Mouse (Mus musculus): ENCODE results near the gene Smu1.
A peak's percentile ranks its signal among the peaks of the same experiment; 100 is the strongest.

Gene Smu1

GRCm38 (mm10) chr4:40727247-40727646 lies 30.5 kb downstream of the Smu1 start:
- H3K4me1 ChIP-seq (replicated peaks; ENCODE audit: low read depth, low read length): peaks cover 56% of the 10 kb centered on the region
- H3K9me3 ChIP-seq (ENCODE audit: low read length): no peaks in the 10 kb centered on the region
- no peaks in the 10 kb centered on the region for H3K27me3 ChIP-seq (ENCODE audit: insufficient read depth, low read length)
- H3K4me3 ChIP-seq (replicated peaks; ENCODE audit: low read length): no peak overlapping the region
- H3K36me3 ChIP-seq (ENCODE audit: insufficient read depth, low read length): peaks cover 87% of the 10 kb centered on the region
- TF ChIP-seq NANOG (IDR thresholded peaks at IDR 0.05; ENCODE audit: borderline replicate concordance, low read length): no peak
- TF ChIP-seq CTCF (conservative IDR thresholded peaks at IDR 0.05; ENCODE audit: low read length): peak; percentile 37
- no peak for TF ChIP-seq POU5F1 (IDR thresholded peaks at IDR 0.05; ENCODE audit: borderline replicate concordance, low read length)

DNA sequence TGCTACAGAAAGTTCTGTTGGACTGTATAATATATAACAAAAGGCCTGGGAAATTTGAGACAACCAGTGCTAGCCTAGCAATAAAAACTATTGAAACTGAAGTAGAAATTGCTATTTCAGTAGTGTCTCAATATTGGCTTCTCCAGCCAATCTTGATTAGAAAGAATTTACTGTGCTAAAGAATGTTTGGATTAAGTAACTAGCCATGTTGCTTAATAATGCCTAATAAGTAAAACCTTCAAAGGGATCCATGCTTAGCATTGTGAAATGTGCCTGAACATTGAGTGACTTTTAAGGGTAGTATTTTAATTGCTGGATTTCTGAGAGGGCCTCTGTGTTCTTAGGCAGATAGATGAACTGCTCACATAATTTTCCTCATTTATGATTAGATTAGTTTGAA lies 32.2 kb downstream of the Smu1 start:
- TF ChIP-seq POU5F1 (IDR thresholded peaks at IDR 0.05; ENCODE audit: borderline replicate concordance, low read length) (no peak), CTCF (conservative IDR thresholded peaks at IDR 0.05; ENCODE audit: low read length) (no peak)
- Histone ChIP-seq H3K9me3 (ENCODE audit: low read length) (no peaks in the 10 kb centered on the region), H3K27me3 (ENCODE audit: insufficient read depth, low read length) (no peaks in the 10 kb centered on the region), H3K4me1 (replicated peaks; ENCODE audit: low read depth, low read length) (peaks cover 72% of the 10 kb centered on the region), H3K36me3 (ENCODE audit: insufficient read depth, low read length) (peaks cover 71% of the 10 kb centered on the region), H3K4me3 (replicated peaks; ENCODE audit: low read length) (peak overlapping the region; percentile 96; the same call in 1 of the 2 replicates)

- peaks cover 67% of the 10 kb centered on the region for H3K36me3 ChIP-seq (ENCODE audit: insufficient read depth, low read length)
- no peaks in the 10 kb centered on the region for H3K27me3 ChIP-seq (ENCODE audit: insufficient read depth, low read length)
- H3K4me3 ChIP-seq (replicated peaks; ENCODE audit: low read length): peak overlapping the region; percentile 96
- no peaks in the 10 kb centered on the region for H3K9me3 ChIP-seq (ENCODE audit: low read length)
- TF ChIP-seq NANOG (IDR thresholded peaks at IDR 0.05; ENCODE audit: borderline replicate concordance, low read length): no peak
- TF ChIP-seq CTCF (conservative IDR thresholded peaks at IDR 0.05; ENCODE audit: low read length): no peak
- no peak for TF ChIP-seq POU5F1 (IDR thresholded peaks at IDR 0.05; ENCODE audit: borderline replicate concordance, low read length)
- H3K4me1 ChIP-seq (replicated peaks; ENCODE audit: low read depth, low read length): peaks cover 72% of the 10 kb centered on the region
These were observed 32.6 kb downstream of the Smu1 start for GRCm38 (mm10) chr4:40725141-40725540.

- no peaks in the 10 kb centered on the region for H3K9me3 ChIP-seq (ENCODE audit: low read length)
- peak overlapping the region; percentile 96 for H3K4me3 ChIP-seq (replicated peaks; ENCODE audit: low read length)
- TF ChIP-seq CTCF (conservative IDR thresholded peaks at IDR 0.05; ENCODE audit: low read length) (no peak), POU5F1 (IDR thresholded peaks at IDR 0.05; ENCODE audit: borderline replicate concordance, low read length) (no peak), NANOG (IDR thresholded peaks at IDR 0.05; ENCODE audit: borderline replicate concordance, low read length) (no peak)
- H3K27me3 ChIP-seq (ENCODE audit: insufficient read depth, low read length): no peaks in the 10 kb centered on the region
- peaks cover 56% of the 10 kb centered on the region for H3K36me3 ChIP-seq (ENCODE audit: insufficient read depth, low read length)
- H3K4me1 ChIP-seq (replicated peaks; ENCODE audit: low read depth, low read length): peaks cover 61% of the 10 kb centered on the region
These were observed 34.8 kb downstream of the Smu1 start for GRCm38 (mm10) chr4:40722687-40723460.

DNA sequence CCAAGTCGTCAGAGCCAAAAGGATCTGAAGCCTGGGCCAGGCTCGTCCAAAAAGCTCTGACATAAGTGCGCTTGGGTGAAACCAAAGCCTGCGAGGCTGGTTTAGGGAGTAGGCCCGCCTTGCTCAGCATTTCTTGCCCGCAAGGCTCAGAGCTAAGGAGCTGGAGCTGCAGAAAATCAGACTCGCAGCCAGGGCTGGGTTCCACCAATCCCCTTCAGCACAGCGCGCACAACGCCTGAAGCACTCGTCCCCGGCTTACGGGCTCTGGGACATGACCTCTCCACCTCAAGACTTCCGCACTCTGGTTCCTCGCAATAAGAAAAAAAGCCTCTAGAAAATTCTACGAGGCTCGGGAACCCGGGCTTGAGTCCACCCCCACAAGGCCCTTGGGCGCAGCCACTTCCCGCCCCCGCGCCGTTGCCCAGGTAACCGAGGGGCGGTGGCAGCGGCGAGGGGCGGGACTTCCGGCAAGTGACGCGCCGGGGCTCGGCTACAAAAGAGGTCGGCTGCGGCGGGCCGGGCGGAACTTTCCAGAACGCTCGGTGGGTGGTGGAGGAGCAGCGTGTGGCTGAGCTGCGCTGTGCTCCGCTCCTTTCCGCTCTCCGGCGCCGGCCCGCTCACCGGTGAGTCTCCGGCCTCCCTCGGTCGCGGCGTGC lies 35.6 kb downstream of the Smu1 start, which contains the start of gene Dnaja1:
Dnaja1 (plus strand) TSS at position 140 of the 656 bp plus-strand sequence.
- Histone ChIP-seq H3K4me1 (replicated peaks; ENCODE audit: low read depth, low read length) (peaks cover 58% of the 10 kb centered on the region), H3K4me3 (replicated peaks; ENCODE audit: low read length) (peak within 1 kb of the TSS; percentile 96), H3K36me3 (ENCODE audit: insufficient read depth, low read length) (peaks cover 49% of the 10 kb centered on the region), H3K9me3 (ENCODE audit: low read length) (no peaks in the 10 kb centered on the region), H3K27me3 (ENCODE audit: insufficient read depth, low read length) (no peaks in the 10 kb centered on the region)
- TF ChIP-seq CTCF (conservative IDR thresholded peaks at IDR 0.05; ENCODE audit: low read length) (no peak), POU5F1 (IDR thresholded peaks at IDR 0.05; ENCODE audit: borderline replicate concordance, low read length) (no peak), NANOG (IDR thresholded peaks at IDR 0.05; ENCODE audit: borderline replicate concordance, low read length) (no peak)

DNA sequence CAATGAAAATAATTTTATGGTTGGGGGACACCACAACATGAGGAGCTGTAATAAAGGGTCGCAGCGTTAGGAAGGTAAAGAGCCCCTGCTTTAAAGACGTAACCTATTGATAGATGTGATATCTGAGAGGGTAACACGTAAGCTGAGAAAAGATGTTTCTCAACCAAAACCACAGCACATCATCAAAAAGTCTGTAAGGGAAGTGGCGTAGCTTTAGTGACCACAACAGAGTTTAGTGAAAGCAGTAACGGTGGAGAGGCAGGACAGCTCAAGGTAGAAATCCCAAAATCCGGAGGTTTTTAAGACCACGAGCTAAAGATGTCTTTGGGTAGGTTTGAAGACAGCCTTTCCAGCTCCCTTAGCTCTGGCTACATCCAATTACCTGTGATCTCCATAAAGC lies 36.8 kb downstream of the Smu1 start:
- TF ChIP-seq CTCF (conservative IDR thresholded peaks at IDR 0.05; ENCODE audit: low read length): no peak
- no peak for TF ChIP-seq NANOG (IDR thresholded peaks at IDR 0.05; ENCODE audit: borderline replicate concordance, low read length)
- no peak for TF ChIP-seq POU5F1 (IDR thresholded peaks at IDR 0.05; ENCODE audit: borderline replicate concordance, low read length)
- H3K36me3 ChIP-seq (ENCODE audit: insufficient read depth, low read length): peaks cover 36% of the 10 kb centered on the region
- H3K4me3 ChIP-seq (replicated peaks; ENCODE audit: low read length): no peak overlapping the region; the same call in 1 of the 2 replicates
- no peaks in the 10 kb centered on the region for H3K27me3 ChIP-seq (ENCODE audit: insufficient read depth, low read length)
- no peaks in the 10 kb centered on the region for H3K9me3 ChIP-seq (ENCODE audit: low read length)
- peaks cover 54% of the 10 kb centered on the region for H3K4me1 ChIP-seq (replicated peaks; ENCODE audit: low read depth, low read length)

DNA sequence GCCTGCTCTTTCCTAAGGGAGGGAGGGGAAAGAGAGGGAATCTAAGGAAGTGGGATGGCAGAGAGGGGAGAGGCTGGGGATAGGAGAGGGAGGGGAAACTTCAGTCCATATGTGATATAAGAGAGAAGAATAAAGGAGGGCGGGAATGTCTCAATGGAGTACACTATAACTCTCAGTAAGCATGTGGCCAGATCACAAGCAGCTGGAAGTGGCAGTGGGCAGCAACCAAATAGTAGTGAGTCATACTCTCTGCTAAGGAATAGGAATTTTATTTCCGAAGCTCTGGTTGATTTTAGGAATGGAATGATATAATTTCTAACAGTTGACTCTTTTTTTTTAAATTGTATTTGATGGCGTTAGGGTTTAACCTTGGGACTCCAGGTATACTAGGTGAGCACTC lies 40.6 kb downstream of the Smu1 start:
- Histone ChIP-seq H3K27me3 (ENCODE audit: insufficient read depth, low read length) (no peaks in the 10 kb centered on the region), H3K4me3 (replicated peaks; ENCODE audit: low read length) (peak overlapping the region; percentile 49), H3K36me3 (ENCODE audit: insufficient read depth, low read length) (peaks cover 12% of the 10 kb centered on the region; the same call in 1 of the 2 replicates), H3K9me3 (ENCODE audit: low read length) (no peaks in the 10 kb centered on the region), H3K4me1 (replicated peaks; ENCODE audit: low read depth, low read length) (peaks cover 42% of the 10 kb centered on the region)
- no peak for TF ChIP-seq CTCF (conservative IDR thresholded peaks at IDR 0.05; ENCODE audit: low read length)
- no peak for TF ChIP-seq POU5F1 (IDR thresholded peaks at IDR 0.05; ENCODE audit: borderline replicate concordance, low read length)
- TF ChIP-seq NANOG (IDR thresholded peaks at IDR 0.05; ENCODE audit: borderline replicate concordance, low read length): no peak

DNA sequence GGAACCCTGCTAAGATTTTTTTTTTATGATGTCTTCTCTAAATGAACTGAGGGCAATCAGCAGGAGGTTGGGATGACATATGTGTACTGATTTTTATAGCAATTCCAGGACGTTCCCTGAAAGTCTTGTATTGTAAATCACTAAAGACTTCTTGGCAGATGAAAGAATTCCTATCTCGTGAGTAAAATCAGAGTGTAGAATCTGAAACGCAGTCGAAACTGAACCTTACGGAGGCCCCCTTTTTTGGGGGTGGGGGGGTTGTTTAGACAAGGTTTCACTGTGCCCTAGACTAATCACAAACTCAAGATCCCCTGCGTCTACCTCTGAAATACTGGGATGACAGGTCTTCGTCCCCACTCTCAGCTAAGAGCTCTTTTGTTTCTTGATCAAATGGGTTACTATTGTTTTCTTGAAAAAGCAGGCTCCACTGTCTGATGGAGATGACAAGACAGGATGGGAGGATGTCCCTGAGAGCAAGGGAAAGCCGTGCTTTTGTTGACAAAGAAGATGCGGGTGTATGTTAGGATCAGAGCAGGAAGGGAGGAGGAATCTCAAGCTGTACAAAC lies 53.9 kb downstream of the Smu1 start:
- Histone ChIP-seq H3K4me1 (replicated peaks; ENCODE audit: low read depth, low read length) (peaks cover 47% of the 10 kb centered on the region), H3K27me3 (ENCODE audit: insufficient read depth, low read length) (no peaks in the 10 kb centered on the region), H3K36me3 (ENCODE audit: insufficient read depth, low read length) (peaks cover 8% of the 10 kb centered on the region; the same call in 1 of the 2 replicates), H3K4me3 (replicated peaks; ENCODE audit: low read length) (peak overlapping the region; percentile 87), H3K9me3 (ENCODE audit: low read length) (no peaks in the 10 kb centered on the region)
- TF ChIP-seq CTCF (conservative IDR thresholded peaks at IDR 0.05; ENCODE audit: low read length) (no peak), NANOG (IDR thresholded peaks at IDR 0.05; ENCODE audit: borderline replicate concordance, low read length) (no peak), POU5F1 (IDR thresholded peaks at IDR 0.05; ENCODE audit: borderline replicate concordance, low read length) (no peak)

All from E14TG2a.4 (cell line).